In genomic region chr11:97142159-97142608, GRCm38 (mm10) we compare ENCODE assay signal across 12 mouse cellular contexts. TPM values are rescaled to one million over a fixed set of nuclear protein-coding genes. Genes with fewer than 3 reads are reported as not detected.
DNase-seq lines count a peak whose midpoint lies in the region; TF ChIP-seq lines count a peak whose summit lies in the region.
"Had no signal": no experiment of that assay in that cellular context is flagged by ENCODE, and none has a peak within 500 bp of the region (broad histone marks: within the 10 kb centered on the region; RNA-seq: fewer than 3 reads in every experiment).

No protein-coding gene starts in this region.

- peak; percentile 8 for DNase-seq in gastrocnemius, postnatal 10 days
- DNase-seq in gastrocnemius, postnatal 4 days (ENCODE audit: low spot score in 2 of 2), result no peak
- peak; percentile 62 for DNase-seq in lung, adult 2 months
- peak; percentile 43 for DNase-seq in spleen, adult 12 weeks (ENCODE audit: low spot score)
- no peak for DNase-seq in cerebellum, postnatal 25 days
- DNase-seq in frontal cortex, postnatal 14 days (ENCODE audit: low spot score in 2 of 2), result no peak
- DNase-seq in frontal cortex, adult 2 months (ENCODE audit: extremely low spot score in 1 of 2, low spot score in 1 of 2), result no peak

- TF ChIP-seq POLR2A in ES-Bruce4 (IDR thresholded peaks at IDR 0.05; ENCODE audit: insufficient read depth, low read length), result no peak
- TF ChIP-seq POLR2A in lung, adult 2 months (IDR thresholded peaks at IDR 0.05; ENCODE audit: borderline replicate concordance, extremely low read depth, low read depth, low read length), result peak; percentile 31; the same call in 1 of the 2 replicates

- 29% methylated on average over 8 of the region's 8 CpGs for WGBS in lung, adult 2 months

- no peak for TF ChIP-seq EP300 in ES-Bruce4 (IDR thresholded peaks at IDR 0.05; ENCODE audit: insufficient read depth, low read depth, low read length)

- no peak overlapping the region for H3K27ac ChIP-seq in ES-Bruce4 (ENCODE audit: insufficient read depth, low read length)
- H3K27ac ChIP-seq: hindbrain, embryonic 13.5 days; neural tube, embryonic 15.5 days had no signal

- no peaks in the 10 kb centered on the region for H3K36me3 ChIP-seq in ES-Bruce4 (ENCODE audit: control insufficient read depth, insufficient read depth, low read length, poor library complexity, severe bottlenecking)

- H3K9me3 ChIP-seq in ES-Bruce4 (replicated peaks; ENCODE audit: control insufficient read depth, insufficient read depth, low read length, poor library complexity, severe bottlenecking), result no peaks in the 10 kb centered on the region
- H3K9me3 ChIP-seq: hindbrain, embryonic 13.5 days; neural tube, embryonic 15.5 days had no signal

- peak overlapping the region; percentile 7; the same call in 1 of the 2 replicates for H3K9ac ChIP-seq in ES-Bruce4 (ENCODE audit: low read depth, poor library complexity, severe bottlenecking)
- H3K9ac ChIP-seq: hindbrain, embryonic 13.5 days; neural tube, embryonic 15.5 days had no signal

- H3K27me3 ChIP-seq in ES-Bruce4 (ENCODE audit: control insufficient read depth, insufficient read depth, low read length, poor library complexity, severe bottlenecking), result peaks cover 3% of the 10 kb centered on the region
- H3K27me3 ChIP-seq: neural tube, embryonic 15.5 days had no signal

- H3K4me3 ChIP-seq in ES-Bruce4 (ENCODE audit: low read depth, low read length), result peak overlapping the region; percentile 3; the same call in 1 of the 2 replicates
- peak overlapping the region; percentile 6 for H3K4me3 ChIP-seq in lung, adult 2 months (replicated peaks; ENCODE audit: extremely low read depth, low read depth, low read length)
- H3K4me3 ChIP-seq: erythroblast, embryonic 14.5 days; hindbrain, embryonic 13.5 days; neural tube, embryonic 15.5 days had no signal

- TF ChIP-seq CTCF in ES-Bruce4 (IDR thresholded peaks at IDR 0.05; ENCODE audit: low read depth, low read length), result no peak
- no peak for TF ChIP-seq CTCF in lung, adult 2 months (IDR thresholded peaks at IDR 0.05; ENCODE audit: insufficient read depth, low read length)

- peaks cover 5% of the 10 kb centered on the region for H3K4me1 ChIP-seq in ES-Bruce4 (ENCODE audit: control insufficient read depth, insufficient read depth, low read length)
- H3K4me1 ChIP-seq in lung, adult 2 months (ENCODE audit: control insufficient read depth, insufficient read depth, low read length), result peaks cover 12% of the 10 kb centered on the region; the same call in 1 of the 2 replicates

RNA-seq across cellular contexts. Expression of gene Tbkbp1, which starts 9.1 kb away (rescaled TPM):
- 1 to 10 TPM; 7.1 to 9.9 TPM for total RNA-seq in gastrocnemius, postnatal 10 days (2021)
- 10 to 100 TPM; 12.4 to 12.9 TPM for total RNA-seq in gastrocnemius, postnatal 4 days (2021)
- 5.4 and 6.1 TPM in 2 replicates for polyA plus RNA-seq in ES-Bruce4 (2011; ENCODE audit: insufficient read depth, insufficient read length, low read depth, missing spikeins)
- polyA plus RNA-seq in lung, adult 2 months (2012; rRNA removed), result 55.8 and 85.1 TPM in 2 replicates
- polyA plus RNA-seq in frontal cortex, adult 2 months (2012; rRNA removed), result 51.1 and 62.2 TPM in 2 replicates

RNA-seq across cellular contexts. Expression of gene Tbx21, which starts 27.1 kb away (rescaled TPM):
- 1 to 10 TPM; 1.3 to 1.7 TPM for total RNA-seq in gastrocnemius, postnatal 10 days (2021)
- total RNA-seq in gastrocnemius, postnatal 4 days (2021), result 1 to 10 TPM in 1 of 2 experiments, under 1 TPM in 1; 0.98 to 1.4 TPM
- polyA plus RNA-seq in ES-Bruce4 (2011; ENCODE audit: insufficient read depth, insufficient read length, low read depth, missing spikeins), result 0.24 TPM in 1 of 2 replicates, not detected in the other
- 1.9 and 3.0 TPM in 2 replicates for polyA plus RNA-seq in lung, adult 2 months (2012; rRNA removed)
- 9.7 and 10.1 TPM in 2 replicates for polyA plus RNA-seq in frontal cortex, adult 2 months (2012; rRNA removed)
- polyA plus RNA-seq: erythroblast, embryonic 14.5 days; limb, embryonic 11.5 days had no signal

RNA-seq across cellular contexts. Expression of gene Kpnb1, which starts 45.5 kb away (rescaled TPM):
- 10 to 100 TPM; 72.9 to 87.5 TPM for total RNA-seq in gastrocnemius, postnatal 10 days (2021)
- total RNA-seq in gastrocnemius, postnatal 4 days (2021), result 100 to 1,000 TPM; 117 to 121 TPM
- 316 and 345 TPM in 2 replicates for polyA plus RNA-seq in ES-Bruce4 (2011; ENCODE audit: insufficient read depth, insufficient read length, low read depth, missing spikeins)
- 18.7 and 32.0 TPM in 2 replicates for polyA plus RNA-seq in lung, adult 2 months (2012; rRNA removed)
- 76.4 and 80.7 TPM in 2 replicates for polyA plus RNA-seq in frontal cortex, adult 2 months (2012; rRNA removed)

Comparison
In these comparisons a context has a peak if more than half of its experiments do, and no peak if none do; other contexts are left out.
1. DNase-seq: peak in gastrocnemius, postnatal 10 days (single experiment), lung, adult 2 months (single experiment) and spleen, adult 12 weeks (single experiment); none in gastrocnemius, postnatal 4 days (0 of 2), cerebellum, postnatal 25 days (0 of 2), frontal cortex, postnatal 14 days (0 of 2) and frontal cortex, adult 2 months (0 of 2).